Mouse (Mus musculus) neural tube, embryonic 11.5 days (tissue): Measurements from ENCODE around the gene St13. TPM values are rescaled to one million over a fixed set of nuclear protein-coding genes. Genes with fewer than 3 reads are reported as not detected.

Experiments
- ATAC-seq: fragments of 200-750 bp; cut with Nextera tagmentation; 2 replicates; pipeline ENCODE4 v1.8.0; 2017; ENCODE audit warnings: moderate number of reproducible peaks, mild to moderate bottlenecking, moderate TSS enrichment, moderate library complexity; ENCODE audit not compliant: insufficient read depth, low FRiP score, low TSS enrichment
- DNase-seq: peaks from one replicate; pipeline ENCODE4 v3.0.0-alpha.2; 2015; ENCODE audit warnings: low spot score
- H3K27ac ChIP-seq: fragments of 300-500 bp; sonication (generic); 2 replicates; pipeline ENCODE4 v1.5.1; 2014; ENCODE audit warnings: low read depth, mild to moderate bottlenecking, low read length
- H3K27me3 ChIP-seq: fragments of 300-500 bp; sonication (generic); 2 replicates; pipeline ENCODE4 v1.6.1; 2014; ENCODE audit warnings: mild to moderate bottlenecking, low read length, mixed read lengths; ENCODE audit not compliant: control insufficient read depth, insufficient read depth
- H3K36me3 ChIP-seq: fragments of 300-500 bp; sonication (generic); 2 replicates; pipeline ENCODE4 v1.6.1; 2014; ENCODE audit warnings: mild to moderate bottlenecking, low read length, moderate library complexity, mixed read lengths; ENCODE audit not compliant: control insufficient read depth, insufficient read depth
- H3K4me1 ChIP-seq: fragments of 300-500 bp; sonication (generic); 2 replicates; pipeline ENCODE4 v1.6.1; 2014; ENCODE audit warnings: low read length, mixed read lengths; ENCODE audit not compliant: control insufficient read depth, insufficient read depth
- H3K4me2 ChIP-seq: fragments of 300-500 bp; sonication (generic); 2 replicates; pipeline ENCODE4 v1.6.1; 2014; ENCODE audit warnings: low read depth, mild to moderate bottlenecking, moderate library complexity
- H3K4me3 ChIP-seq: fragments of 300-500 bp; sonication (generic); 2 replicates; pipeline ENCODE4 v1.5.1; 2014; ENCODE audit warnings: low read depth, low read length
- H3K9ac ChIP-seq: fragments of 300-500 bp; sonication (generic); 2 replicates; pipeline ENCODE4 v1.6.1; 2014; ENCODE audit warnings: mild to moderate bottlenecking, low read length
- H3K9me3 ChIP-seq: fragments of 300-500 bp; sonication (generic); 2 replicates; pipeline ENCODE4 v1.6.1; 2016; ENCODE audit warnings: low read length; ENCODE audit not compliant: control insufficient read depth
- WGBS: fragments of 180-500 bp; shearing (Covaris S2); extraction: QIAGEN DNeasy Blood & Tissue Kit; methylation state at CpG from one replicate; pipeline ENCODE4 v1.1.7; 2014; 5-methylcytosine and 5-hydroxymethylcytosine counted together
- polyA plus RNA-seq: library from polyadenylated mRNA; unstranded; fragments of >200 nt; fragmentation: Nextera tagmentation; extraction: Ambion mirVana; gene quantifications from 2 replicates; pipeline ENCODE4 v1.2.1, GENCODE M21; 2014

Gene St13
- polyA plus RNA-seq, 1 experiment from 2014 or later: 176 TPM

DNA sequence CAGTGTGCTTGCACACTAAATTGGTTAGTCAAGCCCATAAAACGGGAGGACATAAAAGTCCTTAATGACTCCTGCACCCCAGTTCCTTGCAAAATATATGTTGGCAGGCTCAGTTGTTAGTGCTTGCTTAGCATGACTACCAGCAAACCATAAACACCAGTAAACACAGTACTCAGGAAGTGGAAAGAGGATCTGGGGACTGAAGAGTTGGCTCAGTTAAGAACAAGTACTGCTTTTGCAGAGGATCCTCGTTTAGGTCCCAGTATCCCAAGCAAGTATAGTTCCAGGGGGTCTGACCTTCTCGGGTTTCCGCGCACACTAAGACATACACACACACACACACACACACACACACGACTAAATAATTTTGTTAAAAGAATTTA lies 38.9 kb downstream of the St13 start:
- Histone ChIP-seq H3K4me3 (peak overlapping the region; percentile 44; the same call in 1 of the 2 replicates), H3K9ac (no peak overlapping the region; the same call in 1 of the 2 replicates), H3K36me3 (peaks cover 5% of the 10 kb centered on the region; the same call in 1 of the 2 replicates), H3K27ac (no peak overlapping the region), H3K27me3 (no peaks in the 10 kb centered on the region), H3K9me3 (no peaks in the 10 kb centered on the region), H3K4me2 (peak overlapping the region; percentile 70), H3K4me1 (peaks cover 6% of the 10 kb centered on the region)
- DNase-seq: no peak
- ATAC-seq: no peak; the same call in 1 of the 2 replicates
- WGBS: 43% methylated on average over 6 of the region's 6 CpGs

DNA sequence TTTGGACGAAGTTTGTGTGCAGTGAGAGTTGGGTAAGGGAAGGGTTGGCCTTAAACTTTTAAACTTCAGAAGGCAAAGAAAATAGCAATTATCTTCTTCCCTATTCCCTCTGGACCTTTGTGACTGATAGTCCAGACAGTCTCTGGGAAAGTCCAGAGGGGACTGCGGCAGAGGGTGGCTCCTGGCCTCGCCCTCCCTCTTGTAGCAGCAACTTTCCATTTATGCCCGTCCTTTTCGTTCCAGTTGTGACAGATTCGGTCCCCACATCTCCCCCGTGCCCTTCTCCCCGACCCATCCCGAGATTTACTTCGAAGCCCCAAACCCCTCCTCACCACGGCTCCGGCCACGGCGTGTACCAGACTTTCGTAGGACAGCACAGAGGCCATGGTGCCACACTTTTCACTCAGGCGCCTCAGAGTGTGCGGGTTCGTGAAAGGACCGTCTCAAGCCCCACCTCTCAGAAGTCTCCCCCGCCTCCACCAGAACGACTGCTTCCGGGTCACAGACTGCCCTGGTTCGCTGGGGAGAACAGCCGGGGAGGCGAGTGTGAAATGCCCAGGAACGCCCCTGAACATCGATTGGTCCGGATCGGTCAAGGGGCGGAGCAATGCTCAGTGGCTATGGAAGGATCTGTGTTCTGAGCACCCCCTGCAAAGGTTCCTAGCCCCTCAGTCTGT lies 39.4 kb downstream of the St13 start, which contains the start of gene Slc25a17:
Slc25a17 (minus strand) TSS at position 468 of the 677 bp plus-strand sequence.
- Histone ChIP-seq H3K9me3 (no peaks in the 10 kb centered on the region), H3K4me2 (peak within 1 kb of the TSS; percentile 70), H3K27me3 (no peaks in the 10 kb centered on the region), H3K4me3 (peak within 1 kb of the TSS; percentile 44), H3K36me3 (0 out of 2 replicates have a peak, but pooled peaks cover 2% of the 10 kb centered on the region), H3K27ac (no peak within 1 kb of the TSS; the same call in 1 of the 2 replicates), H3K4me1 (peaks cover 6% of the 10 kb centered on the region), H3K9ac (peak within 1 kb of the TSS; percentile 58)
- under 1% methylated on average over 30 of the region's 30 CpGs for WGBS
- ATAC-seq (peak; percentile 99), DNase-seq (peak; percentile 96)

DNA sequence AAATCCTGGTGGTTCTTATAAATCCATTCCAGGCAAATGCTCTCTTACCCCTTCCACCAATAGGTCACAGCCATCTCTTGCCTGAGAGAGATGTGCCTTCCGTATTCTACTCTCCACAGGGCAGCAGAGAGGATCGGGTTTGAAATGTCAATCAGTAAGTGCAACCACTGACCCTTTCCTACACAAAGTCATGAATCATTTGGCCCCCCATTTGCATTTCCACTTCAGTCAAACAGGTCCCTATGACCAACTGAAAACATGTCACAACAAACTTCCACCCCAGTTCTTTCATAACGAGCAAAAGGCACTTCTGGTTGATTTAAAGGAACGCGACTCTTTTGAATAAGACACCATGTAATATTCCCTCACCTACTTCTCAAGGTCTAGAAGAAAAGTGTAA lies 40.5 kb downstream of the St13 start:
- no peak overlapping the region for H3K9ac ChIP-seq
- 90% methylated on average over 5 of the region's 5 CpGs for WGBS
- 0 out of 2 replicates have a peak, but pooled peaks cover 2% of the 10 kb centered on the region for H3K36me3 ChIP-seq
- peaks cover 6% of the 10 kb centered on the region for H3K4me1 ChIP-seq
- no peak overlapping the region for H3K4me2 ChIP-seq
- H3K4me3 ChIP-seq: no peak overlapping the region
- no peak for ATAC-seq
- H3K9me3 ChIP-seq: no peaks in the 10 kb centered on the region
- H3K27me3 ChIP-seq: no peaks in the 10 kb centered on the region
- DNase-seq: no peak
- H3K27ac ChIP-seq: no peak overlapping the region

DNA sequence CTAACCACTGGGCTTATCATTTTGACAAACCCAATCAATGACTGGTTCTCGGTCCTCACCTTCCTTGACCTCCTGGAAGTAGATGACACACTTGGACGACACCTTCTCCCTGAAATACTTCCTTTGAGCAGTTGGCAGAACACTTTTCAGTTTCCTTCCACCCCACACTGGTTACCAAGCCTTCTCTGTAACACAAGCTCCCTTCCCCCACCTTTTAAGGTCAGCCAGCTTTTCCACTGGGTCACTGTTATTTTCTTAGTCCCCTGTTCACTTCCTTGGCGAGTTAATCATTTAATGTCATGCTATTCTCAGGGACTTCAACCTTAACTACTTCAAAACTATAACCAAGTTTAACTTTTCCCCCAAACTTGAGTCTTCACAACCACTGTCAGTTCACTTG lies 40.9 kb downstream of the St13 start:
- no peaks in the 10 kb centered on the region for H3K27me3 ChIP-seq
- H3K4me3 ChIP-seq: no peak overlapping the region
- H3K4me2 ChIP-seq: no peak overlapping the region
- no peak for ATAC-seq
- no peak for DNase-seq
- H3K9me3 ChIP-seq: no peaks in the 10 kb centered on the region
- 87% methylated on average over 3 of the region's 3 CpGs for WGBS
- no peak overlapping the region for H3K9ac ChIP-seq
- H3K27ac ChIP-seq: no peak overlapping the region
- 0 out of 2 replicates have a peak, but pooled peaks cover 2% of the 10 kb centered on the region for H3K36me3 ChIP-seq
- peaks cover 6% of the 10 kb centered on the region for H3K4me1 ChIP-seq

DNA sequence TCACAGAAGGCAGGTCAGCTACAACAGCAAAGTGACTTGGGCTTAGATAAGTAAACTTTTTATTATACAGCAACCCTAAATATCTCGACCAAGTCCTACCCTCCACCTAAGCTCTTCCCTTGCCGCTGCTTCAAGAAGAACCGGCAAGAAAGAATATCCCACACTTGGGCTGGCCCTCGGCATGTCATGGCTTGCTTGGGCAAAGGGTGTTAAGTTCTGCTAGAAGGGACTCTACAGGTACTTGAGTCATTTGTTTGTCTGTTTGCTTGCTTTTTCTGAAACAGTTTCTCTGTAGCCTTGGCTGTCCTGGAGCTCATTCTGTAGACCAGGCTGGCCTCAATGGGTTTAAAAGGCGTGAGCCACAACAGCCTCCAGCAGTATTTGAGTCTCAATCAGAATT lies 42.9 kb downstream of the St13 start:
- H3K4me3 ChIP-seq: no peak overlapping the region
- 24% methylated on average over 5 of the region's 5 CpGs for WGBS
- no peak for DNase-seq
- ATAC-seq: no peak
- no peak overlapping the region for H3K27ac ChIP-seq
- H3K4me2 ChIP-seq: no peak overlapping the region
- H3K4me1 ChIP-seq: peaks cover 6% of the 10 kb centered on the region
- H3K27me3 ChIP-seq: no peaks in the 10 kb centered on the region
- no peaks in the 10 kb centered on the region for H3K9me3 ChIP-seq
- H3K36me3 ChIP-seq: no peaks in the 10 kb centered on the region
- no peak overlapping the region for H3K9ac ChIP-seq

DNA sequence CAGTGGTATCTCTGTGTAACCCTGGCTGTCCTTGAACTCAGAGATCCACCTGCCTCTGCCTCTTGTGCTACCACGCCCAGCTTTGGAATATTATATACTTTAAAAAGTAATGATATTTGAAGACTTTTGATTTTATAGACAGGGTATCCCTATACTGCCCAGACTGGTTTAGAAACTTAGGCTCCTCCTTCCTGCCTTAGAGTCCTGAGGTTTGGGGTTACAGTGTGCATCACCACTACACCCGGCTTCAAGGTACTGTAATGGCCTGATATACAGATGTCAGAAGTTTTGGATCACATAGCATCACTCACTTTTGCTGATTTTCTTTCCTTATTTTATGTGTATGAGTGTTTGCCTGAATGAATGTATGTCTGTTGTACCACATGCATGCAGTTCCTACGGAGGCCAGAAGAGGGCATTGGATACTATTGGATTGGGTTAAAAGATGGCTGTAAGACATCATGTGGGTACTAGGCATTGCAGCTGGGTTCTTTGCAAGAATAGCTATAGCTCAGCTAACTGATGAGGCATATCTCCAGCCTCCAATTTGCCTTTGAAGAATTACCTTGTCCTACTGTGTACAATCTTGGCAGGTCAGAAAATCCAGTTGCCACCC lies 44.6 kb downstream of the St13 start:
- Histone ChIP-seq H3K27me3 (no peaks in the 10 kb centered on the region), H3K27ac (no peak overlapping the region), H3K9ac (no peak overlapping the region), H3K4me2 (no peak overlapping the region), H3K4me3 (no peak overlapping the region), H3K4me1 (peaks cover 6% of the 10 kb centered on the region), H3K36me3 (no peaks in the 10 kb centered on the region), H3K9me3 (no peaks in the 10 kb centered on the region)
- 62% methylated on average over 3 of the region's 3 CpGs for WGBS
- ATAC-seq (no peak), DNase-seq (peak; percentile 49)

DNA sequence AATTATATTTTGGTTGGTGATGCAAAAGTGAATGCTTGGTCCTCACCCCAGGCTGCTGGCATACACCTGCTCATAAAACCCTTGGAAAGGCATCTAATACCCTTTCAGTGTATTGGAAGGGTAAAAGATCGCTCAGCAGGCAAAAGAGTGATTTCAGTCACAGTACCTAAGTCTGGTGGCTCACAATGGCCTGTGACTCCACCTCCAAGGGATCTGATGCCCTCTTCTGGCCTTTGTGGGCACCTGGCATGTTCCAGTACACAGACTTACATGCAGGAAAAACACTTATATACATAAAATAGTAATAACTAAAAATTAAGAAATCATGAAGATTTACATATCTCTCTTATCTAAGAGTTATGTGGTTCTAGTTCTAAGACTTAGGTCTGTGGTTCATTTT lies 47.2 kb downstream of the St13 start:
- Histone ChIP-seq H3K9ac (no peak overlapping the region), H3K4me3 (no peak overlapping the region), H3K9me3 (no peaks in the 10 kb centered on the region), H3K27me3 (no peaks in the 10 kb centered on the region), H3K4me2 (no peak overlapping the region), H3K4me1 (no peaks in the 10 kb centered on the region), H3K36me3 (no peaks in the 10 kb centered on the region), H3K27ac (no peak overlapping the region)
- DNase-seq (no peak), ATAC-seq (no peak)
- WGBS: 69% methylated on average over 1 of the region's 1 CpGs

DNA sequence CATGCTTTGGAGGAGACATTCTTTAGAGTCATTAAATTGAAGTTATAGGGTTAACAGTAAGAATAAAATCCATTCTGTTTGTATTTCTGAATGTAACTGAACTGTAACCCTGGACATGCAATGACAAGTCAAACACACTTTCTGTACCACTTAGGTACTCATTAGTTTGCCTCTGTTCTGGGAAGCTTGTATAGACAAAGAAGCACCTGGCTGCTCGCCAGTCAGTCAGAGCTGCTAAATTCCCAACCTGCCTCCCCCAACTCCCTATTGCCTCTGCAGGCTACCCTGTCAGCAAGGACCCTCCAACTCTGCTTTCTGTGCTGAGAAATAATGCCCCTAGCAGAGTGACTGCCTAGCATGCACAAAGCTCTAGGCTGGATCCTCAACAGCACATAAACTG lies 49.5 kb downstream of the St13 start:
- 81% methylated on average over 1 of the region's 1 CpGs for WGBS

DNA sequence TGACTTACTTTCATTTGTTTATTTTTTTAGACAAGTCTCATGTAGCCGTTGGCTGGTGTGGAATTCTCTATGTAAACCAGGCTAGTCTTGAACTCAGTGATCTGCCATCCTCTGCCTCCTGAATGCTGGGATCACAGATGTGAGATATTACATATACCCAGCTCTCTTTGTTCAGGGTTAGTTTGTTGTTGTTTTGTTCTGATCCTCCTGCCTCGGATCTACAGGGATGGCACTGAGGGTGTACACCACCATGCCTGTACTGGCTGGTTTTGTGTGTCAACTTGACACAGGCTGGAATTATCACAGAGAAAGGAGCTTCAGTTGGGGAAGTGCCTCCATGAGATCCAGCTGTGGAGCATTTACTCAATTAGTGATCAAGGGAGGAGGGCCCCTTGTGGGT lies 51.5 kb downstream of the St13 start:
- no peak overlapping the region for H3K4me2 ChIP-seq
- H3K27me3 ChIP-seq: no peaks in the 10 kb centered on the region
- no peaks in the 10 kb centered on the region; the same call in 1 of the 2 replicates for H3K36me3 ChIP-seq
- no peak overlapping the region for H3K4me3 ChIP-seq
- ATAC-seq: no peak
- no peak overlapping the region for H3K27ac ChIP-seq
- H3K4me1 ChIP-seq: no peaks in the 10 kb centered on the region
- WGBS: 83% methylated on average over 2 of the region's 2 CpGs
- H3K9ac ChIP-seq: no peak overlapping the region
- no peaks in the 10 kb centered on the region for H3K9me3 ChIP-seq
- no peak for DNase-seq

More for the DNA sequence above, 49.5 kb downstream of the St13 start:
- no peak overlapping the region for H3K9ac ChIP-seq
- DNase-seq (no peak), ATAC-seq (no peak)
- H3K27me3 ChIP-seq: no peaks in the 10 kb centered on the region
- H3K9me3 ChIP-seq: no peaks in the 10 kb centered on the region
- H3K4me1 ChIP-seq: no peaks in the 10 kb centered on the region
- H3K4me2 ChIP-seq: no peak overlapping the region
- no peaks in the 10 kb centered on the region for H3K36me3 ChIP-seq
- H3K4me3 ChIP-seq: no peak overlapping the region
- H3K27ac ChIP-seq: no peak overlapping the region
